Mouse (Mus musculus) hindlimb bud, embryonic 11.5 days (tissue): ENCODE data around the gene Atoh7.
"Not testable (repeated sequence)": the region's sequence is repeated elsewhere in the genome, so short reads cannot be mapped to it uniquely, and the experiment has no call there.

Experiments used
- DNase-seq: peaks from one replicate; pipeline ENCODE4 v3.0.0-alpha.2; 2012; ENCODE audit warnings: low read depth, low spot score; ENCODE audit errors: extremely low spot score

Atoh7 gene

DNA sequence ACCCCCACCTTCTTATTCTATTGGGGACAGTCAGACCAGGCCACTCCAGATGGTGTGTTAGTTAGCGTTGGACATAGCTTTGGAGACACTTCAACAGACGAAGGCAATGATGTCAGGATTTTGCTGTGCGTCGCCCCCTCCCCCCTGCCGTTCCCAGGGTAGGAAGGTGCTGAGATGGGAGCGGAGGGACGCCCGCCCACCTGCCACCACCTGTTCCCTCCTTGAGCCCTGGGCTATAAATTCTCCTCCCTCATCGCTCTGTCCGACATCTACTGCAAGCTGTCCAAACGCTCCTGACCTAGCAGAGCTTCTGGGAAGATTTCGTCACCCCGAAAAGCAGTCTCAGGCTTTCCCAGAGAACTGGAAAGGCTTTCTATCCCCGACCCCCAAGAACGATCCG lies at the start of gene Atoh7:
Atoh7 (plus strand) TSS at position 131 of the 400 bp plus-strand sequence.
- no peak for DNase-seq

DNA sequence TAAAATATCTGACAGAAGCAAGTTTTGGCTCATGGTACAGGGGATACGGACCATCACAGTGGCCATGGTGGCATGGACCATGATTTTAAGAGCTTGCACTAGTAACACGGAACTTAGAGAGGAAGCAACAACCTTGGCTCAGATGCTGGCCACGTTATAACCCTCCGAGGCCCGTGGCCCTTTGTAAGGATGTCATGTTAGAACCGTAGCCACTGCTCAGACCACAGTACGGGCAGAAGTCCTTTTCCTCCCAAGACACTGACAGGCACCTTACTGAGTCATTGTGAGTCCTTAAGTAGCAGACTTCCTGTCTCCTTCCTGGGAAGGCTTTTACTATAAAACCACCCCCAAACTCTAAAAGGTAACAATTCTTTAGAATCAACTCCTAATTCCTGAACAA lies 48.2 kb upstream of the Atoh7 start:
- DNase-seq: no peak

DNA sequence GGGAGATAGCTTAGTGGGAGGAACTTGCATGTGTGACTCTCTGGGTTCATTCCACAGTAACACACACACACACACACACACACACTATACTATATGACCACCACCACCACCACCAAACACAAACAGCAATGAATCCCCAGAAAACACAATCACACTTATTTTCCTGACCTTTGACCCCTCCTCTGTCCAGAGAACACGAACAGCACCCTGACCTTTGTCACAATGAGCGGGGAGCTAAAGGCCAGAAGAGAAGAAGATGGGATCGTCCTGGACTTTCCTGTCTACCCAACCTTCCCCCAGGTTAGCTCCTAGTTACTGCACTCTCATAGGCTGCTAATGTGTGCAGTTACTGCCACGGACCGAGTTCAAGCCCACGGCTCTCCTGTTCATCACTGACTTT lies 47.4 kb upstream of the Atoh7 start:
- no peak for DNase-seq

DNA sequence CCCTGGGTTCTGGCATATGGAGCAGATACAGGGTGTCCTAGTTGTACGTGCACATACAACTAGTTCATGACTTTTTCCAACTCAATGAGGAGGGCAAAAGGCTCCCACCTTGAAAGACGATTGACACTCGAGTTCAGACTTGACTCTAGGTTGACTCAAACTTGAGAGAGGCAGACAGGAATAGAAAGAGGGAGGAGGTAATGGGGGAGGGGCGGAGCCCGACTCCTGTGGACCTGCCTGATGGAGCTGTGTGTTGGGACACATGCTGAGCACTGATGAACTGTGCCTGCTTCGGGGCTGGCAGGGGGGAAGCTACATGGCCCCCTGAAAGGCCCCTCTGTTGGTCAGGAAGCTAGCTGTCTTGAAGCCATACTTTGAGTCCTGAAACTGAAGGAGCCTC lies 46.4 kb upstream of the Atoh7 start:
- no peak for DNase-seq

DNA sequence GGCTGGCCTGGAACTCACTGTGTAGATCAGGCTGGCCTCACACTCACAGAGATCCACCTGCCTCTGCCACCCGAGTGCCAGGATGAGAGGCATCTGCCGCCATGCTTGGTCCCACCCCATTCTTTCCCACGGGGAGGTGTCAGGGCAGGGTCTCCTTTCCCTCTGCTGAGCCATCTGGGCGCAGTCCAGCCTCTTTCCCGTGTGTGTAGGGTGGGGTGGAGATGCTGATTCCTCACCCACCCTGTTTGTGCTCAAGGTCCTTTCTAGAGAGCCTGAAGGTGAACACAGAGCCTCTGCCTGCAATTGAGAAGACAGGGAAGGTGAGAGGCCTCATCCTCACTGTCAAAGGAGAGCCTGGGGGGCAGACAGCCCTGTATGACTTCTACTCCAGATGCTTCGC lies 45.4 kb upstream of the Atoh7 start:
- not testable (repeated sequence) for DNase-seq

DNA sequence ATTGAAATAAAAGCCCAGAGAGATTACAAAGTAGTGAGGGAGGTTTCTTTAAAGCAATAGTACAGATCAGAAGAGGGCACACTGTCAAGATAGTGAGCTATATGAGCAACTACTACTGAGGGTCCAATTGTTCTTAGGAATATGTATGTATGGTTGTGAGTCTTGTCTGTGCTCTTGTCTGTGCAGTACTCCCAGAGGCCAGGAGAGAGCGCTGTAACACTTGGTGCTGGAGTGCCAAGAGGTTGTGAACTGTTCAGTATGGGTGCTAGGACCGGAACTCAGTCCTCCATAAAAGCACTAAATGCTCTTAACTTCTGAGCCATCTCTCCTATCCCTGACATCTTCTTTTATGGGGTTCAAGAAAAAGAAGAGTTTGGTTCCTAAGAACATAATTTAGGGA lies 44.9 kb upstream of the Atoh7 start:
- DNase-seq: no peak

DNA sequence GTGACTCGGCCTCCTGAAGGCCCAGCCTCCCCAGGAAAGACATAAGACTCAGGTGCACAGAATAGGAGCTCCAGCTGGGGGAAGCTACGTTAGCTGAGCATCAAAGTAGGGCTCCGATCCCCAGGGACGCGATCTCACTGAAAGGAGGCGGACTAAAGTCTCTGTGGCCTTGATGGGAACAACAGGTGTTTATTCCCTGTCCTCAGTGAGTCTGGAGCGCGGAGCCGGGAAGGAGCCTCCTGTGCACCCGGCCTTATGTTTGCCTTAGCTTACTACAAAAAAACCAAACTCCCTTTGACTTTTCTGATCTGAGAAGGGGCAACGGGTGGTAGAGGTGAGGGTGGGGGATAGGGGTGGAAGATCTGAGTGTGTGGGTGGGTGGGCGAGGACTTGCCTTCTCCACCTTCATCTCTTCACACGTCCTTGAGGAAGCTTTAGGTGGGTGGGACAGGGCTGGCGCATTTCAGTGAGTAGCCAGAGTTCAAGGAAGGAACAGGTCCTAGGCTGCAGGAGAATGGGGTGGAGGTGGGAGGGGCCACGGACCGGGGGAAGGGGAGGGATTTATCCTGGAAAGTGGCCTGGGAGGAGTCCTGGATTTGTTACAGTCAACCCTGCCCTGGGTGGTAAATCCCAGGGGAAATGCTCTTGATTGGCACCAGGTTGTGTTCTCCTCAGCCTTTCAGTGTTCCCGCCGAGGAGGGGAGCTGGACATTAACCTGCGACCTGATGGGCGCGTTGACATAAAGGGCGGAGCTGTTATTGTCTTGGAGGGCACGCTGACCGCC lies 42.3 kb upstream of the Atoh7 start:
- DNase-seq: no peak

DNA sequence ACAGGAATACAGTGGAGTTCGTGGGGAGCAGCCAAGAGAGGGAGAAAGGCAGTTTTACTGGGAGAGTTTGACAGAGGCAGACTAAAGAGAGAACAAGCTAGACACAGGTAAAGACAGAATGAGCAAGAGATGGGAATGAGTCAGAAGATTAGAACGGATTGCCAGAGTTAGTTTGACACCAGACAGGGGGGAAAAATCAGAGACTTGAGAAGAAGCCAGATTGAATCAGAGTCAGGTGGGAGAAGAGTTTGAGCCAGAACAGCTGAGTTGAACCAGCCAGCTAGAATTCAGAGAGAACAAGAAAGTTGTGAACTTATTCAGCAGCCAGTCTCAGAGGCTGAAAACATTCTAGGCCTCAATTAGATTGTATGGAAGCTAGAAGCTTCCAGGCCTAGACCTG lies 39.6 kb upstream of the Atoh7 start, which contains the start of gene Pbld1:
Pbld1 (plus strand) TSS at position 301 of the 400 bp plus-strand sequence.
- DNase-seq: no peak

DNA sequence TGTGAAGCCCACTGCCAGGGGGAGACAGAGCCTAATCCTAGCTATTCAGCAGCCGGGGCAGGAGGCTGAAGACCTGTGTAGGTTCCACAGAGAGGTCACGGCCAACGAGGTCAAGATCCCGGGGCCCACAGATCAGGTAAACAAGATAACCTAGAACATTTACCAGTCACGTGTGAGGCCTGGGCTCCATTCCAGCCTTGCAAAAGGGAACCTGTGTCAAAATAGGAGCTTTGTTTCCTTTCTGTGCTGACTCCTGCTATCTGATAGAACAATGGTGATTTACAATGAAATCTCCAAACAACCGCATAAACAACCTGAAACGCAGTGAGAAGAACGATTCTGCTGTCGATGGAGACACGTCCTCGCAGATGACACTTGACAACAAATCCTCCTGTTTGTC lies 39.0 kb upstream of the Atoh7 start:
- no peak for DNase-seq

DNA sequence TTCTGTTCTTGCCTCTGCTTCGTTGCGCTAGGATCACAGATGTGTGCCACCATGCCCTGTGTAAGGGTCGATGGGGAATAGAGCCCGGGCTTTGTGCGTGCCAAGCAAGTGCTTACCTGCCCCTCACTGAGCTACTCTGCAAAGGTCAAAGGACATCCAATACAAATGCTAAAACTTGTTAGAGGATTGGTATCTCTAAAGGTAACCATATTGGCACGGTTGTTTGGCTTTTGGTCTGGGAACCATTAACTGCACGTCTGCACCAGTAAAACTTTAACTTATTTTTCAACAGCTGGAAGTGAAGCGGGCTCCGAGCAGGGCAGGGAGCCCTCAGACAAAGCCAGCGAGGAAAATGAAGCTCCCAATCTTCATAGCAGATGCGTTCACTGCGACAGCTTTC lies 38.2 kb upstream of the Atoh7 start:
- no peak for DNase-seq

DNA sequence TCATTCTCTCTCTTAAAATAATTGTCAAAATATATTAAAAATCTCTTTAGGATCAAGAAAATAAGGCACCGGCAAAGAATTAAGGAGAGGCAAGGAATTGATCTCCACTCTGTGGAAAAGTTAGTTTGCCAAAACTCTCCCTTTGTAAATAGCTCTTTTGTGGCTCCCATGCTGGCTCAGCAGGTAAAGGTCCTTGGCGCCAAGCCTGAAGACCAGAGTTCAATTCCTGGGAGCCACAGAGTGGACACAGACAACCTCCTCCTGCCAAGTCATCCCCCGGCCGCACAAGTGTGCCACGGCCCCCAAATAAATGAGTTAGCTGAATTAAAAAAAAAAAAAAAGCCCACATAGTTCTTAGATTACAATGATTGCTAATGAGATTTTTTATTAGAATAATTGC lies 36.8 kb upstream of the Atoh7 start:
- DNase-seq: no peak

DNA sequence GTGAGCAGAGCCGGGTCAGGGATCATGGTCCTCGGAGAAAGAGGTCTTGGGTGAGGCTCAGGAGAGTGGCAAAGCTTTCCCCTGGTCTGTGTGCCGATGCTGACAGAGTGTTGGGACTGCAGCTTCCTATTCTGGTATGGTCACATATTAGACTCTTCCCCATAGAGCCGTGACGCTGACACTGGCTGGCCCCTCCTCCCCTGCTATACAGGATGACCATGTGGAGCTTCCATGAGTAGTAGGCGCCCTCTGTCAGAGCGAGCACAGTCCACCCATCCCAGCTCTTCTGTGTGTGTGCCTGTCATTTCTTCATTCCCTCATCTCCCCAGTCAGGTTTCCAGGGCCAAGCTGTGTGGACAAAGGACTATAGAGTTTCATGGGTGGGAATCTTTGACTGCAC lies 36.1 kb upstream of the Atoh7 start:
- no peak for DNase-seq

DNA sequence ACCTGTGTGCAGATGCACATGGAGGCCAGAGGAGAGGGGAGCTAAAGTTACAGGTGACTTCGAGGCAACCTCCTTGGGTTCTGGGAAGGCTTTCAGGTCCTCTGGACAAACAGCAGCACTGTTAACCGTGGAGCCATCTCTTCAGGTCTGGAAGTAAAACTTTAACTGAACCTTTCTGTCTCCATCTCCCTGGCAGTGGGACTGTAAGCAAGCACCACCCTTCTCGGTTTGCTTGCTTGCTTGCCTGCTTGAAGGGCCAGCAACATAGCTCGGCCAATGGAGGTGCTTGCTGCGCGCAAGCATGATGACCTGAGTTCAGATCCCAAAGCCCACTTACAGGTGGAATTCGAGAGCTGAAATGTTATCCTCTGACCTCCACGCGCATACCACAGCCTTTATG lies 34.9 kb upstream of the Atoh7 start:
- DNase-seq: no peak

DNA sequence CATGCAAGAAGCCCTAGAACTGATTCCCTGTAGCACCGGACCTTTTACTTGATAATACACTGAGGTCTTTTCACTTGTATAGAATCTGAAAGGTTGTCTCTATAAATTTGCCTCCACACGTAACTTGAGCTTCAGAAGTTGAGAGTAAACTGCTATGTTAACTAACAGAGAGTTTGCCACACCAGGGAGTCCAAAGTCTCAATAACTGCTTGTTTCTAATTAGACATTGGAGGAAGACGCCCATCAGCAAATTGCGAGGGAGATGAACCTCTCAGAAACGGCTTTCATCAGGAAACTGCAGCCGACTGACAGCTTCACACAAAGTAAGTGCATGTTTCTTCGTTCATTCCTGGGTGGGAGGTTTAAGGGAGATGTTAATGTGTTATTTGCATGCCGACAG lies 33.9 kb upstream of the Atoh7 start:
- no peak for DNase-seq

DNA sequence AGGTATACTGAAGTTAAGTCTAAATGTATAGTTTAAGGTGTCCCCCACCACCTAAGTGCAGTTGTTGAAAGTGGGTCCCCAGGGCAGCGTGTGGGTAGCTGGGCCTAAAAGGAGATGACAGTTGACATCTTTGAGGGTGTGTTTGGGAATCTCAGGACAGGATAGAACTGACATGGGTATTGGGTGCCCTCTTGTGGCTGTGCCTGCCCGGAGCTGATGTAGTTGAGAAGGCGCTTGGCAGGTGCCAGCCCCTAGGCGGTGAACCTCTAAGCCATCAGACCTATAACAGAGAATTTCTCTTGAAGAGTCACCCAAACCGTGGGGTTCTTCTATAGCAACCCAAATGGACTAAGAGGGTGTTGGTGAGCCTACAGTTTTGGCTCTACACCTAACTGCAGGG lies 33.5 kb upstream of the Atoh7 start:
- DNase-seq: peak; percentile 24

DNA sequence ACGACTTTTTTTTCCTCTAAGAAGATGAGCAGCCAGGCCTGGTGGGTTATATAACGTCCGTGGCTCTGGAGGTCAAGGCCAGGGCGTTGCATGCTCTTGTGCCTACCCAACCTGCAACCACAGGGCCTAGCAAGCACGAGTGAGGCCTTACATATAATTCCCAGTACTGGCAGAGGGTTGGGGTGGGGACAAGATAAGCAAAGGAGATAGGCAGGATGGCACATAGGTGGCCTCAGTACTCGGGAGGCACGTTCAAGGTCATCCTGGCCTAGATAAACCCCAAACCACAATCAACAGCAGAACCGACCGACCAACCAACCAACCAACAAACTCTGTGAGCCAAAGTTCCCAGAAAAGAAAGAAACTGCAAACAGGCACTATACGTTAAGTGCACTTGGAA lies 13.1 kb upstream of the Atoh7 start:
- DNase-seq: no peak

DNA sequence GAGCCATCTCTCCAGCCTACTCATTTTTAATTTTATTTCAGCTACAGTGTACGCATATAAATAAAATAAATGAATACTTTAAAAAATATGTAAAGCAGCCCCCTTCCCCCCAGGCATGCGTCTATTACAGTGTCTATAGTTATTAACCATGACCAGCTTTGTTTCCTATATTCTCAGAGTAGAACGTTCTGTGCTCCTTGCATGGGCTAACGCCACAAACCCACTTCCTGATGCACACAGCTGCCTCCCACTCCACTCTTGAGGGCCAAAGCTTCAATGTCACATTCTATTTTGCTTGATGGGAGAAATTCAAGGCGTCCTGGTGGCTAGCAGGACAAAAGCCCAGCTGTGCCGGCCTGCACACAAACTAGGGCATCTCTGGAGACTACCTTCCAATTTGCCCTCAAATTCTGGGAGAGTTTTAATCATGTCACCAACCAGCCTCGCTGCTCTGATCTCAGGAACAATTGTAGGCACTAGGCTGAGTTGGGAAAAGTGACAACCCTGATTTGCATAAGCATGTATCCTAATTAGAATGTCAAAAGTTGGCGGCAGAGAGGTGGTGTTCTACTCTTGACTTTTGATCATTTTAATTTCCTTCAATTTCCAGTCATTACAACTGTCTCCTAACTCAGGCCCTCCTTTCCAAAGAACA lies 10.2 kb upstream of the Atoh7 start:
- DNase-seq: no peak

DNA sequence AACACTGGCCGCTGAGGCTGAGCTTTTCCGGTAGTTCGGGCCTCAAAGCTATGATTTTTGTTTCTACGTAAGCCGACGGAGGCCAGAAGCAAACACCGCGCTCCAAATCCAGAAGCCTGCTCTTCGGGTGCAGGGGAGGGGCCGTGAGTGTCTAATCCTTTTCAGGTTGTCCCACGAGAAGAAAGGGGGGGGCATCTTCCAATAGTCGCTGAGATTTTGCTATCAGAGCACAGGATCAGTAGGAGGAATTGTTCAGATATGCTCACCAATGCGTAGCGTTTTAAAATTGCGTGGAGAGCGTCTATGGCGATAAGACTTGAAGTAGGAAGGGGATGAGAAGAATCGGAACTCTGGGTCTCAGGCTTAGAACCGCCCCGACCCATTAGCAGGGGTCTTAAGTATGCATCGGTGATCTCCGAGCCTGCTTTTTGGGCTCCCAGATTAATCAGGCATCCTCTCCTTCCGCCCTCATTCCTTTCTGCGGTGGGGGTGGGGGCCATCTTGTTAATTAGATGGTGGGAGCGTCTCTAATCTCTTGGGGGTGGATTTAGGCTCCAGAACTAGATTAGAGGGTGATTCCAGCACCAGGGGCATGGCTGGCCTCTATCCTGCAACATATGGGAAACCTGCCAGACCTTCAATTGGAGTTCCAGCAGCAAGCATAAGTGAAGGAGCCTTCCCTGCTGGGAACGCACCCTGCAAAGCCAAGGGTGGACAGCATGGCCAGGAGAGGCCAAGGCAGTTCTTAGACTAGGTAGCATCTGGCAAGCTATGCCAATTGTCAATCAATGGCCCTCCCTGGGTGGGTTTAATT lies 9.5 kb upstream of the Atoh7 start:
- DNase-seq: no peak

DNA sequence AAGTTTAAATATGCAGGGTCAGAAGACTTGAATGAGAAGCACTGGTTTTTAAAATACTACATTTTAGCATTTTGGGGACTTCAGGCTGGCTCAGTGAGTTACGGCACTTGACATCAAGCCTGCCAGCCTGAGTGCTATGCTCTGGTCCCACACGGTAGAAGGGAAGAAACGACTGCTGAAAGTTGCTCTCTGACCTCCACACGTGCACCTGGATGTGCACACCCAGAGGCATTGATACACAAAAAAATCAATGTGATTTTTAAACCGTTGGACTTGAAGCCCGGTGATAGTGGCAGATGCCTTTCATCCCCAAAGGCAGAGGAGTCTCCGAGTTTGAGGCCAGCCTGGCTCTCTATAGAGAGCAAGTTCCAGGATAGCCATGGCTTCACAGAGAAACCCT lies 7.5 kb upstream of the Atoh7 start:
- no peak for DNase-seq

DNA sequence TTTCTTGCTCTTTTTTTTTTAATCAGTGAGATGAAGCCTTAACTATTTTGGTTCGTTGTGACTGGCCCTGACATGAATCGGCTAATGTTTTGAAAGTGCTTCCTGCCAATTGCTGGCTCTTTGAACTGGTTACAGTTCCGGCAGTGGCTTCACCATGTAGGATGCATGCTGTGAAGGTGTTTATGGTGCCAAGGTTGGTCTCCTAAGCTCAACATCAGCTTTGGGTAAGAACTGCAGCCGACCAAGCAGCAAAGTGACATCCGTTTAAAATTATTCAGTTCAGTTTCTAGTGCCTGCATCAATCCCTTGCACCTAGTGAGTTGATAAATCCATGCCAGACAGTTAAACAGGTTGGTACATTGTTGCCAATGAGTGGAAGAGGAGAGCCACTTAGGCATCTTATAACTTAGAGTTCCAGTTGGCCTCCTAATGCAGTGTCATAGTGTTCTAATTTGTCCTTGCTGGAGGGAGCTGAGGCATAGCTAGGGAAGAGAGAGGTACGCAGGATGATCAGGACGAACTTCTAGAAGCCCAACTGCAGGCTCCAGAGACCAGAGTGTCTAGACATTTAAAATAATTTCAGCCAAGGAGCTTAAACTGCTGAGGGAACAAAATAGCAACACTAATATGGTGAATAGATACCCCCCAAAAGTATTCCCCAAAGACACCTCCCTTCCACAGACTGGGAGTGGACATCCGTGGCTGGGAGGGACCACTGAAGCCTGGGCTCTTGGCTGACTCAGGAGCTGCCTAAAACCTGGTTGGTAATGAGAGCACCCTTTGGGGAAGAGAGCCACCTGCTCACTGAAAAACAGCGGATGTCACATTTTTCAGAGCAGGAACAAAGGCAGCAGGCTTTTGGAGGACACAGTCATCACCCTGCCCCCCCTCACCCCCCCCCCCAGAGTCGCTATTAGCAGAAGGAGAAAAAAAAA lies 6.6 kb upstream of the Atoh7 start:
- no peak for DNase-seq

DNA sequence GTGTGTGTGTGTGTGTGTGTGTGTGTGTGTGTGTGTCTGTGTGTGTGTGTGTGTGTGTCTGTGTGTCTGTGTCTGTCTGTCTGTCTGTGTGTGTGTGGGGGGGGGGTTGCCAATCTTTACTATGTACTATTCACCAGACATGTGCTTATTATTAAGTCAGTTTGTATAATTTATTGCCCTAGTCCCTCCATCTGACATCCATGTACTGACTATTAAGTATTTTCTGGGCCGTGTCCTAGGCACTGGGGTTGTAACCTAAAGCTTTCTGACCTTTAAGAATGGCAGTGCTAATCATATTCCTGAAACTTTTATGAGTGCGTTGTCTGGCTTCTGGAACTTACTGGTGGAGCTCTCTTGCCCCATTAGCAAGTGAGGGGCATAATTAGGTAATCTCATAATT lies 2.7 kb upstream of the Atoh7 start:
- peak; percentile 60 for DNase-seq
